Mouse (Mus musculus): ENCODE measurements around the gene Zfyve1. TPM values are rescaled to one million over a fixed set of nuclear protein-coding genes. Genes with fewer than 3 reads are reported as not detected.

The Zfyve1 gene
- polyA plus RNA-seq, 1 experiment: 54.1 TPM

- DNase-seq (ENCODE audit: low read depth): no peak
- no peak for TF ChIP-seq CTCF (IDR thresholded peaks at IDR 0.05; ENCODE audit: borderline replicate concordance, extremely low read depth, insufficient read depth, insufficient read length)
- TF ChIP-seq POLR2A (IDR thresholded peaks at IDR 0.05; ENCODE audit: borderline replicate concordance, extremely low read depth, insufficient read depth, insufficient read length, poor library complexity, severe bottlenecking): no peak
These were observed 61.6 kb downstream of the Zfyve1 start for GRCm38 (mm10) chr12:83535428-83535827.

- DNase-seq (ENCODE audit: low read depth): no peak
- no peak for TF ChIP-seq CTCF (IDR thresholded peaks at IDR 0.05; ENCODE audit: borderline replicate concordance, extremely low read depth, insufficient read depth, insufficient read length)
- TF ChIP-seq POLR2A (IDR thresholded peaks at IDR 0.05; ENCODE audit: borderline replicate concordance, extremely low read depth, insufficient read depth, insufficient read length, poor library complexity, severe bottlenecking): no peak
These were observed 62.8 kb downstream of the Zfyve1 start for GRCm38 (mm10) chr12:83534190-83534589.

GRCm38 (mm10) chr12:83532966-83533365, 64.1 kb downstream of the Zfyve1 start:
- no peak for TF ChIP-seq CTCF (IDR thresholded peaks at IDR 0.05; ENCODE audit: borderline replicate concordance, extremely low read depth, insufficient read depth, insufficient read length)
- TF ChIP-seq POLR2A (IDR thresholded peaks at IDR 0.05; ENCODE audit: borderline replicate concordance, extremely low read depth, insufficient read depth, insufficient read length, poor library complexity, severe bottlenecking): no peak
- no peak for DNase-seq (ENCODE audit: low read depth)

- no peak for DNase-seq (ENCODE audit: low read depth)
- TF ChIP-seq CTCF (IDR thresholded peaks at IDR 0.05; ENCODE audit: borderline replicate concordance, extremely low read depth, insufficient read depth, insufficient read length) (no peak), POLR2A (IDR thresholded peaks at IDR 0.05; ENCODE audit: borderline replicate concordance, extremely low read depth, insufficient read depth, insufficient read length, poor library complexity, severe bottlenecking) (no peak)
These were observed 65.0 kb downstream of the Zfyve1 start for GRCm38 (mm10) chr12:83531992-83532391.

- DNase-seq (ENCODE audit: low read depth): no peak
- TF ChIP-seq POLR2A (IDR thresholded peaks at IDR 0.05; ENCODE audit: borderline replicate concordance, extremely low read depth, insufficient read depth, insufficient read length, poor library complexity, severe bottlenecking) (no peak), CTCF (IDR thresholded peaks at IDR 0.05; ENCODE audit: borderline replicate concordance, extremely low read depth, insufficient read depth, insufficient read length) (no peak)
These were observed 68.4 kb downstream of the Zfyve1 start for GRCm38 (mm10) chr12:83528665-83529064.

- TF ChIP-seq POLR2A (IDR thresholded peaks at IDR 0.05; ENCODE audit: borderline replicate concordance, extremely low read depth, insufficient read depth, insufficient read length, poor library complexity, severe bottlenecking): no peak
- no peak for TF ChIP-seq CTCF (IDR thresholded peaks at IDR 0.05; ENCODE audit: borderline replicate concordance, extremely low read depth, insufficient read depth, insufficient read length)
- DNase-seq (ENCODE audit: low read depth): no peak
These were observed 69.2 kb downstream of the Zfyve1 start for GRCm38 (mm10) chr12:83527816-83528215.

GRCm38 (mm10) chr12:83525822-83526544, 71.0 kb downstream of the Zfyve1 start:
- no peak for DNase-seq (ENCODE audit: low read depth)
- no peak for TF ChIP-seq CTCF (IDR thresholded peaks at IDR 0.05; ENCODE audit: borderline replicate concordance, extremely low read depth, insufficient read depth, insufficient read length)
- no peak for TF ChIP-seq POLR2A (IDR thresholded peaks at IDR 0.05; ENCODE audit: borderline replicate concordance, extremely low read depth, insufficient read depth, insufficient read length, poor library complexity, severe bottlenecking)

- TF ChIP-seq CTCF (IDR thresholded peaks at IDR 0.05; ENCODE audit: borderline replicate concordance, extremely low read depth, insufficient read depth, insufficient read length) (no peak), POLR2A (IDR thresholded peaks at IDR 0.05; ENCODE audit: borderline replicate concordance, extremely low read depth, insufficient read depth, insufficient read length, poor library complexity, severe bottlenecking) (no peak)
- no peak for DNase-seq (ENCODE audit: low read depth)
These were observed 72.7 kb downstream of the Zfyve1 start for GRCm38 (mm10) chr12:83524329-83524728.

- TF ChIP-seq CTCF (IDR thresholded peaks at IDR 0.05; ENCODE audit: borderline replicate concordance, extremely low read depth, insufficient read depth, insufficient read length) (no peak), POLR2A (IDR thresholded peaks at IDR 0.05; ENCODE audit: borderline replicate concordance, extremely low read depth, insufficient read depth, insufficient read length, poor library complexity, severe bottlenecking) (no peak)
- no peak for DNase-seq (ENCODE audit: low read depth)
These were observed 73.1 kb downstream of the Zfyve1 start for GRCm38 (mm10) chr12:83523892-83524291.

- TF ChIP-seq CTCF (IDR thresholded peaks at IDR 0.05; ENCODE audit: borderline replicate concordance, extremely low read depth, insufficient read depth, insufficient read length) (no peak), POLR2A (IDR thresholded peaks at IDR 0.05; ENCODE audit: borderline replicate concordance, extremely low read depth, insufficient read depth, insufficient read length, poor library complexity, severe bottlenecking) (no peak)
- DNase-seq (ENCODE audit: low read depth): no peak
These were observed 74.0 kb downstream of the Zfyve1 start for GRCm38 (mm10) chr12:83523056-83523455.

- no peak for DNase-seq (ENCODE audit: low read depth)
- no peak for TF ChIP-seq POLR2A (IDR thresholded peaks at IDR 0.05; ENCODE audit: borderline replicate concordance, extremely low read depth, insufficient read depth, insufficient read length, poor library complexity, severe bottlenecking)
- TF ChIP-seq CTCF (IDR thresholded peaks at IDR 0.05; ENCODE audit: borderline replicate concordance, extremely low read depth, insufficient read depth, insufficient read length): no peak
These were observed 75.9 kb downstream of the Zfyve1 start for GRCm38 (mm10) chr12:83521083-83521482.

GRCm38 (mm10) chr12:83520311-83520890, 76.6 kb downstream of the Zfyve1 start, which contains the start of gene Dcaf4:
Dcaf4 (plus strand) TSS chr12:83520466.
- TF ChIP-seq POLR2A (IDR thresholded peaks at IDR 0.05; ENCODE audit: borderline replicate concordance, extremely low read depth, insufficient read depth, insufficient read length, poor library complexity, severe bottlenecking) (0 out of 2 replicates have a peak, but pooled peaks have one; percentile 29), CTCF (IDR thresholded peaks at IDR 0.05; ENCODE audit: borderline replicate concordance, extremely low read depth, insufficient read depth, insufficient read length) (no peak)

More at GRCm38 (mm10) chr12:83520311-83520890, 76.6 kb downstream of the Zfyve1 start, which contains the start of gene Dcaf4:
- DNase-seq (ENCODE audit: low read depth): peak; percentile 98
